Mouse (Mus musculus) thymus, postnatal 4 days (tissue): ENCODE data around the gene Samd8.

Experiments
- DNase-seq: peaks from one replicate; pipeline ENCODE4 v3.0.0; 2021

Gene Samd8

GRCm38 (mm10) chr14:21746251-21746650 is 4.1 kb upstream of the Samd8 start:
- DNase-seq = no peak

- no peak for DNase-seq
Measured at GRCm38 (mm10) chr14:21746846-21747245, 3.5 kb upstream of the Samd8 start.

GRCm38 (mm10) chr14:21747436-21748141 is 2.7 kb upstream of the Samd8 start:
- DNase-seq = no peak

- DNase-seq = peak; percentile 67
Measured at GRCm38 (mm10) chr14:21748142-21748870, 2.0 kb upstream of the Samd8 start.

- peak; percentile 61 for DNase-seq
Measured at GRCm38 (mm10) chr14:21750881-21751542, 681 bp downstream of the Samd8 start, which contains the start of gene Dusp13. Dusp13 (minus strand) TSS chr14:21751181.

GRCm38 (mm10) chr14:21752411-21752810 is 2.1 kb downstream of the Samd8 start:
- DNase-seq = no peak

- no peak for DNase-seq
Measured at GRCm38 (mm10) chr14:21753367-21753766, 3.0 kb downstream of the Samd8 start.

GRCm38 (mm10) chr14:21761560-21761959 is 11.2 kb downstream of the Samd8 start:
- no peak for DNase-seq

GRCm38 (mm10) chr14:21763736-21764135 is 13.4 kb downstream of the Samd8 start:
- no peak for DNase-seq

- DNase-seq = no peak
Measured at GRCm38 (mm10) chr14:21764646-21765045, 14.3 kb downstream of the Samd8 start.

- DNase-seq = no peak
Measured at GRCm38 (mm10) chr14:21765754-21766397, 15.5 kb downstream of the Samd8 start.

GRCm38 (mm10) chr14:21766398-21766958 is 16.1 kb downstream of the Samd8 start:
- no peak for DNase-seq

- no peak for DNase-seq
Measured at GRCm38 (mm10) chr14:21772506-21773281, 22.4 kb downstream of the Samd8 start.

- DNase-seq = no peak
Measured at GRCm38 (mm10) chr14:21773946-21774345, 23.6 kb downstream of the Samd8 start.

GRCm38 (mm10) chr14:21776201-21776600 is 25.9 kb downstream of the Samd8 start:
- DNase-seq = no peak

- no peak for DNase-seq
Measured at GRCm38 (mm10) chr14:21786500-21786899, 36.2 kb downstream of the Samd8 start.

GRCm38 (mm10) chr14:21787374-21787773 is 37.0 kb downstream of the Samd8 start:
- DNase-seq = no peak

GRCm38 (mm10) chr14:21788121-21788520 is 37.8 kb downstream of the Samd8 start:
- DNase-seq = no peak

GRCm38 (mm10) chr14:21790585-21791251 is 40.4 kb downstream of the Samd8 start:
- DNase-seq = no peak

GRCm38 (mm10) chr14:21791722-21792121 is 41.4 kb downstream of the Samd8 start:
- no peak for DNase-seq

GRCm38 (mm10) chr14:21792250-21792649 is 41.9 kb downstream of the Samd8 start:
- no peak for DNase-seq

- DNase-seq = no peak
Measured at GRCm38 (mm10) chr14:21800641-21801040, 50.3 kb downstream of the Samd8 start.
